Mouse (Mus musculus): Measurements from ENCODE around the gene Cldn7.

- TF ChIP-seq CTCF (IDR thresholded peaks at IDR 0.05; ENCODE audit: extremely low read depth, insufficient read depth, low read length) (no peak), POLR2A (IDR thresholded peaks at IDR 0.05; ENCODE audit: extremely low read depth, insufficient read depth, low read length) (no peak)
Measured at GRCm38 (mm10) chr11:70014051-70014450, 49.5 kb downstream of the Cldn7 start.
